Mouse (Mus musculus) A20 (cell line): Measurements from ENCODE around the gene Snx29.

ENCODE experiments used
- DNase-seq: peaks from one replicate; pipeline ENCODE4 v3.0.0-alpha.2; 2011; ENCODE audit warnings: low read depth, low spot score

Gene Snx29

DNA sequence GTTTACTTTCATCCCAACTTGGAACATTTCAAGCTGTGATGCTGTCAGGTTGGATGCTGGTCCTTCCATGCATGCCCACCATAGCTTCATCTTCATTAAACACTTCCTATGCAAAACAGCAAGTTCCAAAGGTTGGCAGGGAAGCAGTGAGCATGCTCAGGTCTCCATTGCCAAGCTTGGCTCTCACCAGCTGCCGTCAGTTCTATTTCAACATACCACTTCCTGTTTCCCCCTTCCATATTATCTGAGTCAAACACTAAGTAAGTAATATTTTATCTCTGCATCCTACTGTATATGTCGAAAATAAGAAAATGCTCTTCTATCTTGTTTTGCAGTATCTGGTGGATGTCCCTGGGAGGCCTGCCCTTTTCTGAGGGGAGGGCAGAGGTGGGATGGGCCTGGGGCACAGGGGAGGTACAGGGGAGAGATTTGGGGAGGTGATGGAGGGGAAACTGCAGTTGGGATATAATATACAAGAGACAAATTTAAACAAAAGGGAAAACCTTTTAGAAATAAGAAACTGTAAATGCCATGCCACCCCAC is 309.6 kb downstream of the Snx29 start:
- no peak for DNase-seq

- DNase-seq = no peak
These were observed 313.6 kb downstream of the Snx29 start for GRCm38 (mm10) chr16:11636196-11636733.

GRCm38 (mm10) chr16:11636902-11637301 is 314.2 kb downstream of the Snx29 start:
- no peak for DNase-seq

DNA sequence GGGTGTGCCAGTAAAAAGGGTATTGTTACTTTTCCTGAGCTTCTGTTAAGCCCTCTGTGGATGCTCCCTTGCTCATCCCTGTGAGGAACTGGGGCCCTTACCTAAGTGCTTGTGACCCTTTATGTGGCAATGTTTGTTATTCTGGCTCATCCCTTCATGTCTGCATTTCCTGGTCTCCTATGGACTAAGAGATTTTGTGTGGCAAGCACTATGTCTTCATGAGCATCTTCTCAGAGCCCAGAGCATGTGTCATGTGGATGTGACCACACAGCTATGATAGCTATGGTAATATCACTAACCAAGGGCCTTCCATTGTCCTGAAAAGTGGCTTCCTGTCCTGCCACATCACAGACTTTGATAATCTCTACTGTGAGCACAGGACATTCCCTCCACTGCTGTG is 315.1 kb downstream of the Snx29 start:
- no peak for DNase-seq

DNA sequence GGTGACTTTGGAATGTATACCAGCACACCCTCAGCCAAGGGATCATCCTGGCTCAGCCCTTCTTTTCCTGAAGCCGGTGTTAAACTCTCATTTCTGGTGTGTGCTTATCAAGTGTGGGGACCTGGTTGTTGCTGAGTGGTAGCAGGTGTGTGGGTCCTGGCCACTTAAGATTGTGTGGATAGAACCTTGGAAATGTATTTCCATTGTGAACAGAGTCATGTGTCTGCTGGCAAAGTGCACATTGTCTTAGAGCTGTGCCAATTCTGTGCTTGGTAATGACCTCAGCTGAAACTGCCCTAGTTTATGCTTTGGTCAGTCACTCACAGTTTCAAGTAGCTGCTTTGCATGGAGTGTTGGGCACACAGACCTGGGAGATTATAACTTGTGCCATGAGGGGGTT is 316.0 kb downstream of the Snx29 start:
- DNase-seq = no peak

DNA sequence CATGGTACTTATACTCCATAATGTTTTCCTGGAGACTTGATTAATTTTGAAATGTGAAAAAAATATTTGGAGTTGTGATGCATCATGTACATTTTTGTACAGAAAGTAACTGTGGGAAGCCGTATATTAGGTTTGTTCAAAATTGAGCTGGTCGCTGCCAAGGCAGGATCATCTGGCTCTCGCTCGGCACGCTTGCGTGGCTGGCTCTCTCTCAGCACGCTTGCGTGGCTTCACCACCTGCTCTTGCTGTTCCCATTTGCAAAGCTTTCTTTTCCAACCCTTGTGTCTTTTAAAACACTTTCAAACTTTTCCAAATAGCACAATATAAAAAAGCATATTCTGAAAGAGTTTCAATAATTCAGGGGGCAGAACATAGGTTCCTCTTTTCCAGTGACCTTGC is 317.2 kb downstream of the Snx29 start:
- no peak for DNase-seq

- no peak for DNase-seq
These were observed 320.9 kb downstream of the Snx29 start for GRCm38 (mm10) chr16:11643603-11644002.

DNA sequence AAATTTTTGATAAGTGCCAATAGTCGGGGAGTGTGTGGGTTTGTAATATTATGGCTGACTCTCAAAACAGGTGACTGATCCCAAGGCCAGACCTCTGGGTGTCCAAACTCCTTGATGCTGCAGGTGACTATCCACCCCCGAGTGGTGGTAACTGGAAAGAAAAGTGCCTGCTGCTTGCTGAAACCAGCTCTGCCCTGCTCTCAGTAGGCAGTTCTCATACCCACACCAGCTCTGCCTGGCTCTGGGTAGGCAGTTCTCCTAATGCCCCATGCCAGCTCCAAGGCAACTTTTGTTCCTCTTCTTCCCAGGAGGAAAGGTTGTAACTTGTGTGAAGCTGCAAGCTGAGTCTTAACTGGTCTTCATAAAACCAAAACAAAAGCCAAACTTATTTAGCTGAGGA is 321.7 kb downstream of the Snx29 start:
- no peak for DNase-seq

GRCm38 (mm10) chr16:11645668-11646067 is 323.0 kb downstream of the Snx29 start:
- no peak for DNase-seq

DNA sequence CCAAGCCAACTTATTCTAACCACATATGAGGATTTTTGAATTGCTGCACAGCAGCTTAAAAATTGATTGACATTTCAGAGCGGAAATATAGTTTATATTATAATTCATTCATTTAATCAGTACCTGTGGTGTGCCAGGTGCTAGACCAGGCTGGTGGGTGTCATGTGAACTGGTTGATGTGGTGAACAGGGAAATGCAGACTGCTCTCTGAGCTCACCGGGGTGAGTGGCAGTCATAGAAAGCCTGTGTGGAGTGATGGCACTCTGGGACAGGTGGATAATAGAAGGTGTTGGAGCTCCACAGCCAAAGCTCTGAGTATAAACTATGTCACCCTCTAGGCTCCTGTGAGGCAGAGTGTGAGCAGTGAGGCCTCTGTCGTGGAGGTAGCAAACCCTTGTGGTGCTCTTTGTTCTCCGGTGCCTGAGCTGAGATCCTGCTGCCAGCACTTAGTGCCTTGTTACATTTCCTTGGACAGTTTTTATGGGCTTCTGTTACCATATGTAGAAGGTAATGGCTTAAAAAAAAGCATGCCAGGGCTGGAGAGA is 324.1 kb downstream of the Snx29 start:
- DNase-seq = no peak

GRCm38 (mm10) chr16:11648169-11648688 is 325.5 kb downstream of the Snx29 start:
- DNase-seq = no peak

DNA sequence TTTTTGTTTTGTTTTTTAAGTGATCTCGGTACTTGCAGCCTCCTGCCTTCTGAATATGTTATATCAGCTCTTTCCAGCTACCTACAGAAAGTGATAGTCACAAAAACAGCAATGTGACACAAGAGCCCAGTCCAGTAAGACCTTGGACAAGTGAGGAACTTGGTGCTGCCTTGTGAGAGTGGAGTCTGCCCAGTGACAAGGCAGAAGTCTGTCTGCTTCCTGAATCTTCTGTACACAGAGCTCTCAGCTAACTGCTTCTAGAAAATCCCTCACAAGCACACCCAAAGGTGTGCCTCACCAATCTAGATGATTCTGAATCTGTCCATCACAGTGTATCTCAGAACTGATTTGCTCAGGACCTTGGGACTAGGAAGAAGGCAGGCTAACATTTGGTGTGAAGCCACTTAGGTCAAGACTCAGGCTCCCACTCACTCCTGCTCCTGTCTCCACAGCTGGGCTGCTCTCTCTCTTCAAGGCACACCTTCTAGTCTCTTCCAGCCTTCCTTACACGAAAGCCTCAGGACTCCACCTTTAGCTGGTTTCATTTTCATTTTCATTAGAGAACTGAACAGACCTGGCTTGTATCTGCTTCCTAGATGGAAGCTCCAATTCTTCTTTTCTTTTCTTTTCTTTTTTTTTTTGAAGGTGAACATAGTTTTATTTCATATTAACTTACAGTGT is 330.1 kb downstream of the Snx29 start:
- peak; percentile 54 for DNase-seq

DNA sequence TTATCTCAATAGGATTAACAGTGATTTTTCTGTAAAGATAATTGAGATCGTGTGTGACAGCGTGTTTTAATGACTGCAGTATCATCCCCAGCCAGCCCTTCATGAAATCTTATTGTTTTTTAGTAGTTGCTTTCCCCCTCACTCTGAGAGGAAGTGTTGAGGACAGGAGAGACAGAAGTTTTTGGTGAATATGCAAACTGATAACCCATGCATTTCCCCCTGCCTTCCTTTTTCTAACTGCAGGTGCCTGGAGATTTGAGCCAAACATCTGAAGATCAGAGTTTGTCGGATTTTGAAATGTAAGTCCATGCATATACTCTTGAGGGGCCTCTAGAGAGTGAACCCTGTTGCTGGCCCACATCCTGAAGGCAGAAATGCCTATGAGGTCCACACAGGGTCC is 333.2 kb downstream of the Snx29 start:
- DNase-seq = peak; percentile 71

DNA sequence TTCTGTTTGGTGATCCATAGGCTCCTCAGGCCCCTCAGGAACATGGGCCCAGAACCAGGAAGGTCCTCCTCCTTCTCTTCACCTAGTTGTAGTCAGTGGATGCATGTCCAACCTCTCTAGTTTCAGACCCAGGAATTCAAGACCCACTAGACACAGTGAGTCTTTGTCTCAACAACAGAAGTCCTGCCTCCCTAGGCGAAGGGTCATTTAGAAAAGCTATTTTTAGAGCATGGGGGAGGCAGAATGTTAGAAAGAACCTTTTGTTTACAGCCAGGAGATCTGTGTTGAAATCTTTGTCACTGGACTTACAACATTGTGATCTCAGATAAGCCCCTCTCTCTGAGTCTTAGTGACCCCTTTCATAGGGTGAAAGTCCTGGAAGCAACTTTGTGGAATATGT is 334.4 kb downstream of the Snx29 start:
- no peak for DNase-seq

DNA sequence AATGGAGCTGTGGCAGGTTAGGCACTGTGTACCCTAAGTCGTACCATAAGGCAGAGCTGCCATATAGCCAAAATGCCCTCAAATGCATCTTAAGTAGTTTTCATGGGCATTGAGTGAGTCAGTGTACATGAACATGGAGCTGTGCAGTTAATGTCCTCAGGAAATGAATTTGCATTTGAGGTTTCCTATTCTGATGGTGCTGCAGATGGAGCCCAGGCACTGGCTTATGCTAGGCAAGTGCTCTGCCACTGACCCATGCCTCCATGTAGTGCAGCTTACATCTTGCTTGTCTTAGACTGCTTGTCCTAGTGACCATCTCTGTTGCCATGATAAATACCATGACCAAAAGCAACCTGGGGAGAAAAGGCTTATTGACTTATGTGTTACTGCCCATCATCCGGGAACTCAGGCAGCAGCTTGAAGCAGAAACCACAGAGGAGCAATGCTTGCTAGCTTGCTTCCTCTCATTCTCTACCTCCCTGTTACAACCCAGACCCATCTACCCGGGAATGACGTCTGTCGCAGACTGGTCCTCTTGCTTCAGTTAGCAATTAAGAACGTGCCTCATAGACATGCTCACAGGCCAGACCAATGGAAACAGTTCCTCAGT is 336.5 kb downstream of the Snx29 start:
- DNase-seq = peak; percentile 83

DNA sequence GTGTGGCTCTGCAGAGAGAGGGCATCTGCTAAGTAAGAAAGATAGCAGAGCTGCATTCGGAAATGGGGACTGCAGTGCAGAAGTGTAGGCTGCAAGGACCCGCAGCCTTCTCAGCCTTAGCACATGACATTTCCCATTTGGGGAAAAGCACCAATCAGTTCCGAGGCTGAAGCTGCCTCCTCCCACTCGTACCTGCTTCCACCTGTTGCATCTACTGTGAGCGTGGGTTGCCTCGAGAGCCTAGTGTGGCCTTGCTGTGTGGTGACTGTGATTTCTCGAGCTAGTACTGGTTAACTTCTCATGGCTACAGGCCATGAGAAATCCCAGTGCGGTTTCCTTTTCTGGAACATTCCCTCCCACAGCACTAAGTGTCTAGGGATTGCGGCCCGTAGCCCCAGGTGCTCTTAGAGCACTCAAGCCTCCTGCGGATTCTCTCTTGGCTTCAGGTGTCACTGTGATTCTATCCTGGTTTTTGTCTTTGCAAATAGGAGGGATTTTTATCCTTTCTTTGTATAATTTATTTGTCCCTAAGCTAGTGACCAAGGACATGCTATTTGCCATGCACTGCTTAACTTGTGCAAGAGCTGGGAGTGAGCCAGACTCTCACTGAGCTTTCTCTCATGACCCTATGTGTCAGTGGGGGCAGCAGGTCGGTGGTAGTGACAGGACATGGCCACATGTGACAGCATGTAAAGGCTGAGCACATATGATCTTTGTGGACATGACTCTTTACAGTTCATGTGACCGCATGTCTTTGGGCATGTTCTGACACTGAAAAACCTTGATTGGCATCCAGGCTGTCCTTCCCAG is 342.4 kb downstream of the Snx29 start:
- DNase-seq = no peak

DNA sequence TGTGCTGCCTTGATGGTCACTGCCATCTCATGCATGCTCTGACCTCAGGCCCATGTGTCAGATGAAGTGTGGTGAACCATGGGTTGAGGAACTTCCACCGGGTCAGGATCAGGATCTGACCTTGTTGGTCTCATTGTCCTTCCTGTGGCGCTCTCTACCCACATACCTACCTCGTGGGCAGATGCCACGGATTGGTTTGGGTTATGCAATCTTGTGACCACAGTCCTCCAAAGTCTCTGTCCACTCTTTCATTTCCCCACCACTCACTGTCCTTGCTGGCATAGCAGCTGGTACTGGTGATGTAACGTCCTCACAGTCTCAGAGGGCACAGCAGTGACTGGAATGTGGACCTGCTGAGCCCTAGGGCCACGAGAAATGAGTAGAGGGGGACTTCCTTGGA is 343.2 kb downstream of the Snx29 start:
- DNase-seq = no peak

- DNase-seq = no peak
These were observed 345.7 kb downstream of the Snx29 start for GRCm38 (mm10) chr16:11668375-11668774.

GRCm38 (mm10) chr16:11668878-11669277 is 346.2 kb downstream of the Snx29 start:
- no peak for DNase-seq

GRCm38 (mm10) chr16:11670251-11670970 is 347.7 kb downstream of the Snx29 start:
- DNase-seq = no peak

DNA sequence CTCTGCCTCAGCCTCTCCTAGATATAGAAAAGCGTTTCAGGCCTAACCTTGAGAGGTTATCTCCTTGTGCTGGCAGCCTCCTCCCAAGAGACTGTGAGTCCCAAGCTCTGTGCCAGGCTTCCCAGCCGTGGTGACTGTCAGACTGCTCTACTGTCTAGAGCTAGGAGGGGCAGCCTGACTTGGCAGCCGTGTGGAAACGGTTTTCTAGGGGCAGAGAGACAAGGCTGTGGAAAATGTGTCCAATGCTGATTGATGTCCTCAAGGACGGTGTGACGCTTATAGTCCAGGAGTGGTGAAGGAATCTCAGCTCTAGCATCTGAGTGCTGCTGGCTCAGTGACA is 348.2 kb downstream of the Snx29 start:
- DNase-seq = no peak
